Mouse (Mus musculus): ENCODE results near the gene Slc1a4. TPM values are rescaled to one million over a fixed set of nuclear protein-coding genes. Genes with fewer than 3 reads are reported as not detected.

Slc1a4 gene
- polyA plus RNA-seq, 1 experiment: 66.7 TPM

DNA sequence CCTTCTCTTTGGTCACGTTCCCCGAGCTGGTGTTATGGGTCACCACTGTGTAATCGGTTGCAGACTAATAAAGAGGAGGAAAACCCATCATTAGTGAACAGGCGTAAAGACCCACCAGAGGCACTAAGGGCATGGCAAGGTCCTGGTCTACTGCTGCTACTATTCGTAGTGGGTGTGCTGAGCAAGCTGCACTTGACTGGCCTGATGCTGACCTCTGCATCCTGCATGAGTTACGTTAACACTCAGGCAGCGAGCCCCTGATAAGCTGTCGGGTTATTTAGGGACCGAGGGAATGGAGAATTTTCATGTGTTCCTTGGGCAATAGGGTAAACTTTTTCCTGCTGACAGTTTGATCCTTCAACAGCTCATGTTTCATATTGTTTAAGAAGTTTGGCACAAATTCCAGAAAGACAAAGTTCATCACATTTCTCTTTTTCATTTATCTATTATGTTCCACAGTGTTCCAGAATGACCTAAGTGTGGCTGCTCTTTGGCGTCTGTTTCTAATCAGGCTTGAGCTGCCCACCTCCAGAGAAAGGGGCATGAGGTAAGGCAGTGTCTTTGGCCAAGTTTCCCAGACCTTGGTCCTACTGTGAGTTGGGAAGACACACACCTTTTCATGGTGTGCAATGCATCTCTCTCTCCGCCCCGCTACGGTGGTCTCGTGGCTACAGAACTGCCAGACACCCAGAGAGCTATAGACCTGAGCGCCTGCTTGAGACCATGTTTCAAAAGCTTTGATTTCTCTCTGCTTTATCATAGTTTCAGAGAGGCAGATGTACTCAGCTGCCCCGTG is 13.7 kb downstream of the Slc1a4 start:
- no peak overlapping the region for H3K4me2 ChIP-seq (ENCODE audit: low read depth)

DNA sequence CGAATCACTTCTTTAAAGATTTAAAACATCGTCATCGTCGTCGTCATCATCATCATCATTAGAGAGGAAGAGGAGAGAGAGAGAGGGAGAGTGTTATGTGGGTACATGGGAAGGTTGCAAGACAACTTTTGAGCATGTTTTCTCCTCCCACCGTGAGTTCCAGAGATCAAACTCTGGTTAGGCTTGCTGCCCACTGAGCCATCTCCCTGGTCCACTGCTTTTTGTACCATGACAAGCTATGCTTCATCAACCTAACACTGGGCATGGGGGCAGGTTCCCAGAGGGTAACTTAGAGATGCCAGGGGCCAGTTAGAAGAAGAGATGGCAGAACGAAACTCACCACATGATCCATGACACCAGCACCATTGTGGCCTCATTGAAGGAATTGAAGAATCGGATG is 18.9 kb downstream of the Slc1a4 start:
- H3K4me2 ChIP-seq (ENCODE audit: low read depth): no peak overlapping the region
- peaks cover 43% of the 10 kb centered on the region for H3K36me3 ChIP-seq (ENCODE audit: control insufficient read depth, insufficient read depth)
- H3ac ChIP-seq (ENCODE audit: control insufficient read depth, insufficient read length): no peak overlapping the region
- no peaks in the 10 kb centered on the region for H3K27me3 ChIP-seq (ENCODE audit: control insufficient read depth, insufficient read depth, insufficient read length)
- H3K79me2 ChIP-seq (ENCODE audit: control insufficient read depth, insufficient read depth): no peaks in the 10 kb centered on the region
- H3K4me3 ChIP-seq: no peak overlapping the region
- no peak for TF ChIP-seq SRF (IDR thresholded peaks at IDR 0.05; ENCODE audit: control insufficient read depth, insufficient read length, low read depth)
- TF ChIP-seq REST (IDR thresholded peaks at IDR 0.05; ENCODE audit: insufficient read depth, insufficient read length): no peak
- no peak for TF ChIP-seq TCF12 (IDR thresholded peaks at IDR 0.05; ENCODE audit: insufficient read depth, poor library complexity, severe bottlenecking)
- TF ChIP-seq E2F4 (IDR thresholded peaks at IDR 0.05; ENCODE audit: insufficient read depth): no peak
- TF ChIP-seq MYOG (IDR thresholded peaks at IDR 0.05; ENCODE audit: control insufficient read depth in 1 of 3, insufficient read depth in 1 of 3, insufficient read length in 2 of 3, low read depth in 2 of 3): no peak
- no peak for TF ChIP-seq MAX (IDR thresholded peaks at IDR 0.05; ENCODE audit: low read depth)
- no peak for TF ChIP-seq CEBPB (IDR thresholded peaks at IDR 0.05; ENCODE audit: insufficient read depth, poor library complexity, severe bottlenecking)
- no peak for TF ChIP-seq USF1 (IDR thresholded peaks at IDR 0.05; ENCODE audit: low read depth)
- TF ChIP-seq POLR2A (IDR thresholded peaks at IDR 0.05; ENCODE audit: insufficient read length, low read depth): no peak
- no peak for TF ChIP-seq TCF3 (IDR thresholded peaks at IDR 0.05; ENCODE audit: insufficient read length, low read depth)

More for the DNA sequence above, 13.7 kb downstream of the Slc1a4 start:
- Histone ChIP-seq H3K79me2 (ENCODE audit: control insufficient read depth, insufficient read depth) (peaks cover 38% of the 10 kb centered on the region), H3ac (ENCODE audit: control insufficient read depth, insufficient read length) (no peak overlapping the region), H3K4me3 (no peak overlapping the region), H3K36me3 (ENCODE audit: control insufficient read depth, insufficient read depth) (peaks cover 30% of the 10 kb centered on the region), H3K27me3 (ENCODE audit: control insufficient read depth, insufficient read depth, insufficient read length) (no peaks in the 10 kb centered on the region)
- TF ChIP-seq CEBPB (IDR thresholded peaks at IDR 0.05; ENCODE audit: insufficient read depth, poor library complexity, severe bottlenecking): no peak
- no peak for TF ChIP-seq MAX (IDR thresholded peaks at IDR 0.05; ENCODE audit: low read depth)
- no peak for TF ChIP-seq MYOG (IDR thresholded peaks at IDR 0.05; ENCODE audit: control insufficient read depth in 1 of 3, insufficient read depth in 1 of 3, insufficient read length in 2 of 3, low read depth in 2 of 3)
- TF ChIP-seq E2F4 (IDR thresholded peaks at IDR 0.05; ENCODE audit: insufficient read depth): no peak
- TF ChIP-seq POLR2AphosphoS2 (IDR thresholded peaks at IDR 0.05; ENCODE audit: insufficient read length, low read depth): no peak
- TF ChIP-seq USF1 (IDR thresholded peaks at IDR 0.05; ENCODE audit: low read depth): no peak
- TF ChIP-seq MYOD1 (IDR thresholded peaks at IDR 0.05; ENCODE audit: control insufficient read depth in 1 of 3, insufficient read length in 2 of 3, low read depth in 2 of 3): no peak
- TF ChIP-seq POLR2A (IDR thresholded peaks at IDR 0.05; ENCODE audit: insufficient read length, low read depth): no peak
- TF ChIP-seq REST (IDR thresholded peaks at IDR 0.05; ENCODE audit: insufficient read depth, insufficient read length): no peak
- no peak for TF ChIP-seq TCF3 (IDR thresholded peaks at IDR 0.05; ENCODE audit: insufficient read length, low read depth)
- no peak for TF ChIP-seq TCF12 (IDR thresholded peaks at IDR 0.05; ENCODE audit: insufficient read depth, poor library complexity, severe bottlenecking)
- TF ChIP-seq SRF (IDR thresholded peaks at IDR 0.05; ENCODE audit: control insufficient read depth, insufficient read length, low read depth): no peak

DNA sequence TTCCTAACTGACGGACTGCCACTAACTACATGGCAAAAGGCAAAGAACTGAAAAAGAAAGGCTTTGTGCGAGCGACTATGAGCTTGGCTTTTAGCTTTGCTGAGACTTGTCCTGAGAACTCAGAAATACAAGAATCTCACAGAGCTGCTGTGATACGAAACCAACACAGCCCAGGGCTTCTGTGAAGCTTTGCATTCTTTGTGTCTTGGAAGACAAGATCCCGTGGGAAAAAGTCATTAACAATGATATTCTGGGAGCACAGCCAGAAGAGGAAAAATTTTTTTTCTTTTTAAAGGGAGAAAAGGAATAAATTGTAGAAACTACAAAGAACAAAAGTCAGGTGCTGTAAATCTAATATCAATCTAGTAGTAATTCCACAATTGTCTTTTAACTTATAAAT is 23.5 kb downstream of the Slc1a4 start:
- Histone ChIP-seq H3ac (ENCODE audit: control insufficient read depth, insufficient read length) (no peak overlapping the region), H3K36me3 (ENCODE audit: control insufficient read depth, insufficient read depth) (peaks cover 60% of the 10 kb centered on the region), H3K4me2 (ENCODE audit: low read depth) (no peak overlapping the region), H3K4me3 (no peak overlapping the region), H3K79me2 (ENCODE audit: control insufficient read depth, insufficient read depth) (no peaks in the 10 kb centered on the region), H3K27me3 (ENCODE audit: control insufficient read depth, insufficient read depth, insufficient read length) (no peaks in the 10 kb centered on the region)
- no peak for TF ChIP-seq E2F4 (IDR thresholded peaks at IDR 0.05; ENCODE audit: insufficient read depth)
- TF ChIP-seq TCF12 (IDR thresholded peaks at IDR 0.05; ENCODE audit: insufficient read depth, poor library complexity, severe bottlenecking): no peak
- no peak for TF ChIP-seq SRF (IDR thresholded peaks at IDR 0.05; ENCODE audit: control insufficient read depth, insufficient read length, low read depth)
- no peak for TF ChIP-seq MAX (IDR thresholded peaks at IDR 0.05; ENCODE audit: low read depth)
- no peak for TF ChIP-seq POLR2A (IDR thresholded peaks at IDR 0.05; ENCODE audit: insufficient read length, low read depth)
- no peak for TF ChIP-seq REST (IDR thresholded peaks at IDR 0.05; ENCODE audit: insufficient read depth, insufficient read length)
- no peak for TF ChIP-seq MYOG (IDR thresholded peaks at IDR 0.05; ENCODE audit: control insufficient read depth in 1 of 3, insufficient read depth in 1 of 3, insufficient read length in 2 of 3, low read depth in 2 of 3)
- TF ChIP-seq POLR2AphosphoS2 (IDR thresholded peaks at IDR 0.05; ENCODE audit: insufficient read length, low read depth): no peak
- no peak for TF ChIP-seq MYOD1 (IDR thresholded peaks at IDR 0.05; ENCODE audit: control insufficient read depth in 1 of 3, insufficient read length in 2 of 3, low read depth in 2 of 3)
- no peak for TF ChIP-seq USF1 (IDR thresholded peaks at IDR 0.05; ENCODE audit: low read depth)
- TF ChIP-seq TCF3 (IDR thresholded peaks at IDR 0.05; ENCODE audit: insufficient read length, low read depth): no peak
- TF ChIP-seq CEBPB (IDR thresholded peaks at IDR 0.05; ENCODE audit: insufficient read depth, poor library complexity, severe bottlenecking): no peak

DNA sequence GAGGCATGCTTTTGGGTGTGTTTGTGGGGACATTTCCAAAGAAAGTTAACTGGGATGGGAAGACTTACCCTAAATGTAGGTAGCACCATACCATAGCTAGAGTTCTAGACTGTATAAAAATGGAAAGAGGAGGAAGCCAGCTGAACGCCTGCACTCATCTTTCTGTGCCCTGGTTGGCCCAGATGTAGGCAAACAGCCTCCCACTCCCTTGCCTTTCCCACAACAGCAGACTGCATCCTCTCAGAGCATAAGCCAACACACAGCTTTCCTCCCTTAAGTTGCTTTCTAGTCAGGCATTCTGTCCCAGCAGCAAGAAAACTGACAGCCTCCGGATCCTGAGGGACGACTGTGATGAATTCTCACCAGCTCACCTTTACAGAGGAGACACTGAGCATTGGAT is 25.1 kb downstream of the Slc1a4 start:
- no peak overlapping the region for H3ac ChIP-seq (ENCODE audit: control insufficient read depth, insufficient read length)
- peaks cover 58% of the 10 kb centered on the region for H3K36me3 ChIP-seq (ENCODE audit: control insufficient read depth, insufficient read depth)
- H3K4me3 ChIP-seq: no peak overlapping the region
- H3K79me2 ChIP-seq (ENCODE audit: control insufficient read depth, insufficient read depth): no peaks in the 10 kb centered on the region
- TF ChIP-seq MYOD1 (IDR thresholded peaks at IDR 0.05; ENCODE audit: control insufficient read depth in 1 of 3, insufficient read length in 2 of 3, low read depth in 2 of 3): no peak
- no peak for TF ChIP-seq REST (IDR thresholded peaks at IDR 0.05; ENCODE audit: insufficient read depth, insufficient read length)
- TF ChIP-seq E2F4 (IDR thresholded peaks at IDR 0.05; ENCODE audit: insufficient read depth): no peak
- TF ChIP-seq SRF (IDR thresholded peaks at IDR 0.05; ENCODE audit: control insufficient read depth, insufficient read length, low read depth): no peak
- no peak for TF ChIP-seq TCF3 (IDR thresholded peaks at IDR 0.05; ENCODE audit: insufficient read length, low read depth)
- TF ChIP-seq MYOG (IDR thresholded peaks at IDR 0.05; ENCODE audit: control insufficient read depth in 1 of 3, insufficient read depth in 1 of 3, insufficient read length in 2 of 3, low read depth in 2 of 3): no peak
- no peak for TF ChIP-seq POLR2A (IDR thresholded peaks at IDR 0.05; ENCODE audit: insufficient read length, low read depth)
- no peak for TF ChIP-seq CEBPB (IDR thresholded peaks at IDR 0.05; ENCODE audit: insufficient read depth, poor library complexity, severe bottlenecking)
- TF ChIP-seq USF1 (IDR thresholded peaks at IDR 0.05; ENCODE audit: low read depth): no peak
- no peak for TF ChIP-seq MAX (IDR thresholded peaks at IDR 0.05; ENCODE audit: low read depth)
- no peak for TF ChIP-seq POLR2AphosphoS2 (IDR thresholded peaks at IDR 0.05; ENCODE audit: insufficient read length, low read depth)
- no peak for TF ChIP-seq TCF12 (IDR thresholded peaks at IDR 0.05; ENCODE audit: insufficient read depth, poor library complexity, severe bottlenecking)
- H3K27me3 ChIP-seq (ENCODE audit: control insufficient read depth, insufficient read depth, insufficient read length): no peaks in the 10 kb centered on the region
- H3K4me2 ChIP-seq (ENCODE audit: low read depth): no peak overlapping the region

All from myocyte (in vitro differentiated cells).